In the genomic region with DNA sequence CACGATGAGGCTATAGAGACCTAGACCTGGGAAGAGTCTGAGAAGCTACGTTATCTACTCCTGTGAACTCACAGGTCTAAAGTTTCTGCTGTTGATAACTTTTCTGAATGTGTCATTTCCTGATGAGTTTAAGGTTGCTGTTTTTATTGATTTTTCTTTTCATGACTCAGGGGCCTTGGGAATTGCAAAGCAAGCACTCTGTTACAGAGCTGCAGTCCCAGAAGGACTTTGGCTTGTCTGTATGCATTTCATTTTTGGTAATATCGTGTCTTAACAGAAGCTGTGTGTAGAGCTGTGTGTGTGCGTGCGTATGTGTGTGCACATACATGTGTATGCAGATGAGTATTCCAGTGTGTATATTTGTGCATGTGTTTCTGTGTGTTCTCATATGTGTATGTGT, we compare ENCODE assay signal across 18 mouse cellular contexts.
"Had no signal": no experiment of that assay in that cellular context is flagged by ENCODE, and none has a peak within 500 bp of the region (broad histone marks: within the 10 kb centered on the region; RNA-seq: fewer than 3 reads in every experiment).

No protein-coding gene starts in this region.

- H3K36me3 ChIP-seq: liver, embryonic 15.5 days; lung, embryonic 15.5 days; midbrain, embryonic 12.5 days; midbrain, embryonic 15.5 days; neural tube, embryonic 12.5 days; stomach, embryonic 15.5 days had no signal

- H3K27ac ChIP-seq: liver, embryonic 15.5 days; lung, embryonic 15.5 days; macrophage; midbrain, embryonic 12.5 days; midbrain, embryonic 15.5 days; neural tube, embryonic 12.5 days; stomach, embryonic 15.5 days; stomach, postnatal 0 days had no signal

- H3K4me1 ChIP-seq: liver, embryonic 15.5 days; lung, embryonic 15.5 days; stomach, embryonic 15.5 days had no signal

- H3K4me2 ChIP-seq: liver, embryonic 15.5 days; lung, embryonic 15.5 days; midbrain, embryonic 12.5 days; midbrain, embryonic 15.5 days; neural tube, embryonic 12.5 days; stomach, embryonic 15.5 days had no signal

- H3K9ac ChIP-seq: liver, embryonic 15.5 days; liver, postnatal 0 days; lung, embryonic 15.5 days; midbrain, embryonic 12.5 days; midbrain, embryonic 15.5 days; neural tube, embryonic 12.5 days; stomach, embryonic 15.5 days had no signal

- H3K27me3 ChIP-seq: midbrain, embryonic 15.5 days; neural tube, embryonic 12.5 days; stomach, embryonic 15.5 days had no signal

- DNase-seq: liver, postnatal 0 days; lung, adult 2 months; lung, postnatal 14 days; lung, postnatal 36 days; right cerebral cortex, postnatal 14 days; thymus, adult 2 months; thymus, postnatal 25 days; thymus, postnatal 4 days had no signal

- H3K4me3 ChIP-seq: liver, embryonic 15.5 days; lung, embryonic 15.5 days; megakaryocyte, embryonic 14.5 days; midbrain, embryonic 12.5 days; midbrain, embryonic 15.5 days; neural tube, embryonic 12.5 days; stomach, embryonic 15.5 days had no signal

- H3K9me3 ChIP-seq: liver, embryonic 15.5 days; lung, embryonic 15.5 days; megakaryocyte, embryonic 14.5 days; midbrain, embryonic 12.5 days; midbrain, embryonic 15.5 days; neural tube, embryonic 12.5 days; stomach, embryonic 15.5 days had no signal

- ATAC-seq: liver, postnatal 0 days; lung, postnatal 0 days; midbrain, embryonic 15.5 days had no signal
